Mouse (Mus musculus) E14TG2a.4 (cell line): ENCODE measurements at regions not wholly inside any gene's neighbourhood (a gene's known extent, or its start where the extent isn't known, plus 50 kb on each side); places are given as distances from the start of the nearest gene placed in this dataset.

ENCODE experiments used
- CTCF ChIP-seq: conservative IDR thresholded peaks from 2 replicates; pipeline ENCODE4 v1.5.1; 2014; ENCODE audit warnings: low read length
- POU5F1 ChIP-seq: IDR thresholded peaks from 2 replicates; pipeline ENCODE4 v1.6.1; 2014; ENCODE audit warnings: low read length, borderline replicate concordance

DNA sequence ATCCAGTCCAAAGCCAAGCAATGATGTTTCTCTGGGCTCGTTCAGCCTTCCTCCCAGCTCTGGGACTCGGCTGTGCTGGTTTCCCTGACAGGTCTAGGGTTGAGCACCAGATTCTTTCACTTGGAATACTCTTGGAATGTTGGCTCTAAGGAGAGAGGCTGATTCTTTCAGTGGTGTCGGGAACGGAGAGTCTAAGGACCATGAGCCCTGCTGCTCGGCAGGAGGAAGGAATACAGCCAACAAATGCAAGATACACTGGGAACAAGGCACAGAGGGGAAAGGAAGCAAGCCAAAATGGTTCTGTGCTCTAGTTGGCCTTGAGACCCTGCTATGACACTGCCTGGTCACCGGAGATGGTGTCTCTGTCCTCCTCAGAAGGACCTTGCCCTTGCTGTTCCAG, 251.8 kb downstream of the Cbln1 start:
- TF ChIP-seq CTCF (no peak), POU5F1 (no peak)
